Mouse (Mus musculus) liver, embryonic 13.5 days (tissue): ENCODE data around the gene Tnip2. TPM values are rescaled to one million over a fixed set of nuclear protein-coding genes. Genes with fewer than 3 reads are reported as not detected.

Source experiments
- ATAC-seq: fragments of 200-750 bp; cut with Nextera tagmentation; 2 replicates; pipeline ENCODE4 v1.8.0; 2017; ENCODE audit warnings: low read depth, mild to moderate bottlenecking, moderate number of reproducible peaks, moderate library complexity
- DNase-seq: peaks from one replicate; pipeline ENCODE4 v3.0.0; 2022
- H3K27ac ChIP-seq: fragments of 300-500 bp; sonication (generic); 2 replicates; pipeline ENCODE4 v1.5.1; 2015; ENCODE audit warnings: moderate library complexity, mild to moderate bottlenecking, inconsistent platforms
- H3K27me3 ChIP-seq: fragments of 300-500 bp; sonication (generic); 2 replicates; pipeline ENCODE4 v1.6.1; 2015; ENCODE audit warnings: mild to moderate bottlenecking, inconsistent platforms
- H3K36me3 ChIP-seq: fragments of 300-500 bp; sonication (generic); 2 replicates; pipeline ENCODE4 v1.6.1; 2015; ENCODE audit warnings: mild to moderate bottlenecking, inconsistent platforms
- H3K4me1 ChIP-seq: fragments of 300-500 bp; sonication (generic); replicated peaks from 2 replicates; pipeline ENCODE4 v1.6.1; 2015; ENCODE audit warnings: inconsistent platforms
- H3K4me2 ChIP-seq: fragments of 300-500 bp; sonication (generic); 2 replicates; pipeline ENCODE4 v1.6.1; 2015; ENCODE audit warnings: inconsistent platforms, mild to moderate bottlenecking, moderate library complexity
- H3K4me3 ChIP-seq: fragments of 300-500 bp; sonication (generic); replicated peaks from 2 replicates; pipeline ENCODE4 v1.5.1; 2015; ENCODE audit warnings: mild to moderate bottlenecking, inconsistent platforms
- H3K9ac ChIP-seq: fragments of 300-500 bp; sonication (generic); 2 replicates; pipeline ENCODE4 v1.6.1; 2015; ENCODE audit warnings: mild to moderate bottlenecking, inconsistent platforms
- H3K9me3 ChIP-seq: fragments of 300-500 bp; sonication (generic); replicated peaks from 2 replicates; pipeline ENCODE4 v1.6.1; 2016; ENCODE audit warnings: inconsistent platforms
- WGBS: fragments of 180-500 bp; shearing (Covaris S2); methylation state at CpG from one replicate; pipeline ENCODE4 v1.1.7; 2015; ENCODE audit not compliant: insufficient replicate concordance; 5-methylcytosine and 5-hydroxymethylcytosine counted together
- polyA plus RNA-seq: library from polyadenylated mRNA; unstranded; fragments of >200 nt; fragmentation: Nextera tagmentation; extraction: Ambion mirVana; gene quantifications from 2 replicates; pipeline ENCODE4 v1.2.1, GENCODE M21; 2015

Tnip2 gene
- polyA plus RNA-seq, 1 experiment from 2014 or later: 5.4 TPM

DNA sequence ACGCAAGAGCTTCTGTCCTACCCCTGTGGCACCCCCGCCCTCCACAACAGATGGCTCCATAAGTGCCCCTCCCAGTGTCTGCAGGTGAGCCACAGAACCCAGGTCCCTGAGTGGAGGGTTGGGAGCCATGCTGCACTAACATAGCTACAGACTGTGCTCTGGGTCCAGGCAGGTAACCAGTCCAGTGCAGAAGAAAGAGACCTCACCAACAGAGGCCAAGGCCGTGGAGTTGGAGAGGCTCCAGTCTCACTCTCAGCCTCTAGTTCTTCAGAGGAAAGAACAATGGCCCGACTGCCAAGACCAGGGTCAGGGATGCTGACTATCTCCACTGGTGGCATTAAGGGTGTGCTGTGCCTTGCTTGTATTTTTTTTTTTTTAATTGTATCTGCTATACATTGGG lies 52.5 kb downstream of the Tnip2 start:
- DNase-seq (no peak), ATAC-seq (no peak)
- no peaks in the 10 kb centered on the region for H3K27me3 ChIP-seq
- 93% methylated on average over 4 of the region's 4 CpGs for WGBS
- no peaks in the 10 kb centered on the region for H3K9me3 ChIP-seq
- peaks cover 74% of the 10 kb centered on the region for H3K36me3 ChIP-seq
- H3K4me2 ChIP-seq: no peak overlapping the region
- H3K27ac ChIP-seq: no peak overlapping the region
- H3K4me3 ChIP-seq: no peak overlapping the region
- H3K9ac ChIP-seq: no peak overlapping the region
- H3K4me1 ChIP-seq: 0 out of 2 replicates have a peak, but pooled peaks cover 4% of the 10 kb centered on the region

DNA sequence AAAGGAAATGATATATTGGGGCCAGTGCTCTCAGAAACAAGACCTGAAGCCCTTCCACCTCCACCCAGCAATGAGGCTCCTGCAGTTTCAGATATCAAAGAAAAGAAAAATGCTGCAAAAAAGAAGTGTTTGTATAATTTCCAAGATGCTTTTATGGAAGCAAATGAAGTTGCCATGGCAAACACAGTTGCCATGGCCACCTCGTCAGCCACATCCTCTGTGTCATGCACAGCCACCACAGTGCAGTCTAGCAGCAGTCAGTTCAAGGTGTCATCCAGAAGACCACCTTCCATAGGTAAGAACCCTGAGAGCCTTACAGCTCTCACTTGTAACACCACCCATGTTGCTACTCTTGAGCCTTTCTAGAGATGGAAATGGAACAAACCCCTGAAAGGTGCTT lies 54.8 kb downstream of the Tnip2 start:
- no peak overlapping the region for H3K4me2 ChIP-seq
- H3K9ac ChIP-seq: no peak overlapping the region
- no peak overlapping the region for H3K27ac ChIP-seq
- no peaks in the 10 kb centered on the region for H3K4me1 ChIP-seq
- H3K9me3 ChIP-seq: no peaks in the 10 kb centered on the region
- H3K27me3 ChIP-seq: no peaks in the 10 kb centered on the region
- WGBS: 79% methylated on average over 1 of the region's 1 CpGs
- H3K36me3 ChIP-seq: peaks cover 55% of the 10 kb centered on the region
- ATAC-seq: no peak
- no peak for DNase-seq
- H3K4me3 ChIP-seq: no peak overlapping the region

DNA sequence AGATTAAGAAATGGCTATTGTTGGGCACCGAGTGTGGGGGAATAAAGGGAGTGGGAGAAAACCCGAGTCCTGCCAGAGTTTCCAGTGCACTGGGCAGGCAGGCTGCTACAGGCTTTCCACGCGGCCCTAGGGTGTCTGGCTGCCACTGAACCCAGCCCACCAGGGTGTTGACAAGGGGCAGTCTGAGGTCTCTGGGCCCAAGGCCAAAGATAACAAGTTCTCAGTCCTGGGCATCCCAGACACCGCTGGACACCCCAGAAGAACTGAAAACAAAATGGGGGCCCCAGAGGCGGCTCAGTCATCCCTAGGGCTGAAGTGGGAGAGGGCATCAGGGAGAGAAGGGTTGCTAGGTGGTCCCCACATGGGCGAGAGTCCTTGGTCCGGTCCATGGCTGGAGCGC lies 67.6 kb downstream of the Tnip2 start:
- H3K27ac ChIP-seq: no peak overlapping the region
- H3K27me3 ChIP-seq: no peaks in the 10 kb centered on the region
- ATAC-seq: no peak
- no peak overlapping the region for H3K4me2 ChIP-seq
- no peak for DNase-seq
- H3K4me1 ChIP-seq: peaks cover 10% of the 10 kb centered on the region; the same call in 1 of the 2 replicates
- no peak overlapping the region for H3K9ac ChIP-seq
- H3K36me3 ChIP-seq: peaks cover 59% of the 10 kb centered on the region
- no peak overlapping the region for H3K4me3 ChIP-seq
- 84% methylated on average over 9 of the region's 9 CpGs for WGBS
- no peaks in the 10 kb centered on the region for H3K9me3 ChIP-seq

Other genes with a start within 250 kb of the Tnip2 start
- 0.02 TPM in 1 of 2 replicates, not detected in the other for gene Zfyve28, start 225.5 kb downstream of the Tnip2 start, polyA plus RNA-seq
- not detected in 2 replicates for gene Cfap99, start 225.4 kb downstream of the Tnip2 start, polyA plus RNA-seq
- 79.1 and 89.1 TPM in 2 replicates for gene Rnf4, start 177.7 kb downstream of the Tnip2 start, polyA plus RNA-seq
- 3.8 and 3.9 TPM in 2 replicates for gene Fam193a, start 144.1 kb downstream of the Tnip2 start, polyA plus RNA-seq
- 2.4 and 4.4 TPM in 2 replicates for gene Sh3bp2, start 11.8 kb upstream of the Tnip2 start, polyA plus RNA-seq
- gene Add1, start 59.7 kb upstream of the Tnip2 start, polyA plus RNA-seq: 124 and 133 TPM in 2 replicates
- 56.3 and 65.9 TPM in 2 replicates for gene Mfsd10, start 123.2 kb upstream of the Tnip2 start, polyA plus RNA-seq
- gene Nop14, start 146.2 kb upstream of the Tnip2 start, polyA plus RNA-seq: 19.8 and 24.2 TPM in 2 replicates
- 0.42 and 0.67 TPM in 2 replicates for gene Grk4, start 146.4 kb upstream of the Tnip2 start, polyA plus RNA-seq
- 4.8 and 4.9 TPM in 2 replicates for gene Htt, start 247.7 kb upstream of the Tnip2 start, polyA plus RNA-seq